Comparison of ENCODE assay signal across 11 mouse cellular contexts in genomic region chr7:131541184-131542114, GRCm38 (mm10). TPM values are rescaled to one million over a fixed set of nuclear protein-coding genes. Genes with fewer than 3 reads are reported as not detected.
DNase-seq lines count a peak whose midpoint lies in the region; ATAC-seq and TF ChIP-seq lines count a peak whose summit lies in the region.
"Had no signal": no experiment of that assay in that cellular context is flagged by ENCODE, and none has a peak within 500 bp of the region (broad histone marks: within the 10 kb centered on the region; RNA-seq: fewer than 3 reads in every experiment).

No protein-coding gene starts in this region.

- ATAC-seq in heart, postnatal 0 days (ENCODE audit: insufficient read depth, low read depth): no peak
- no peak for ATAC-seq in intestine, embryonic 15.5 days
- ATAC-seq in neural tube, embryonic 12.5 days (ENCODE audit: low FRiP score, low read depth): no peak

- H3K9me3 ChIP-seq in heart, postnatal 0 days (replicated peaks; ENCODE audit: control insufficient read depth, low read length): no peaks in the 10 kb centered on the region
- H3K9me3 ChIP-seq in intestine, embryonic 15.5 days: no peaks in the 10 kb centered on the region
- no peaks in the 10 kb centered on the region for H3K9me3 ChIP-seq in neural tube, embryonic 12.5 days

- peak overlapping the region; percentile 45 for H3K4me3 ChIP-seq in heart, postnatal 0 days (ENCODE audit: low read depth, low read length)
- peak overlapping the region; percentile 34; the same call in 1 of the 2 replicates for H3K4me3 ChIP-seq in intestine, embryonic 15.5 days (replicated peaks)
- H3K4me3 ChIP-seq in neural tube, embryonic 12.5 days: peak overlapping the region; percentile 39
- H3K4me3 ChIP-seq: left cerebral cortex, adult 2 months had no signal

- H3K4me2 ChIP-seq in heart, postnatal 0 days (ENCODE audit: low read depth, low read length): peak overlapping the region; percentile 67
- H3K4me2 ChIP-seq in intestine, embryonic 15.5 days (replicated peaks): peak overlapping the region; percentile 64
- peak overlapping the region; percentile 73 for H3K4me2 ChIP-seq in neural tube, embryonic 12.5 days (replicated peaks)

- no peak overlapping the region for H3K9ac ChIP-seq in heart, postnatal 0 days (replicated peaks; ENCODE audit: low read depth, low read length)
- no peak overlapping the region for H3K9ac ChIP-seq in intestine, embryonic 15.5 days
- H3K9ac ChIP-seq in neural tube, embryonic 12.5 days: no peak overlapping the region

- no peaks in the 10 kb centered on the region for H3K36me3 ChIP-seq in heart, postnatal 0 days (replicated peaks; ENCODE audit: control insufficient read depth, insufficient read depth, low read length)
- no peaks in the 10 kb centered on the region for H3K36me3 ChIP-seq in intestine, embryonic 15.5 days
- no peaks in the 10 kb centered on the region for H3K36me3 ChIP-seq in neural tube, embryonic 12.5 days

- no peak for DNase-seq in heart, postnatal 0 days (ENCODE audit: low spot score)
- DNase-seq in heart, postnatal 4 days: no peak
- DNase-seq in embryo, embryonic 9.5 days (ENCODE audit: extremely low spot score): peak; percentile 28
- no peak for DNase-seq in layer of hippocampus, adult 9-10 months (ENCODE audit: low spot score)
- no peak for DNase-seq in adrenal gland, postnatal 4 days (ENCODE audit: low spot score in 2 of 2)
- DNase-seq in gastrocnemius, postnatal 36 days: no peak

- intact Hi-C loops in gastrocnemius, postnatal 36 days (cut with DNase I): no loop called here

- no peak for TF ChIP-seq EP300 in heart, postnatal 0 days (IDR thresholded peaks at IDR 0.05; ENCODE audit: low read depth)

- peaks cover 96% of the 10 kb centered on the region for H3K27me3 ChIP-seq in heart, postnatal 0 days (ENCODE audit: control insufficient read depth, insufficient read depth, low read length)
- H3K27me3 ChIP-seq in intestine, embryonic 15.5 days (replicated peaks): peaks cover 88% of the 10 kb centered on the region
- H3K27me3 ChIP-seq in neural tube, embryonic 12.5 days (replicated peaks): peaks cover 89% of the 10 kb centered on the region

- H3K4me1 ChIP-seq in heart, postnatal 0 days (ENCODE audit: control insufficient read depth, insufficient read depth): peaks cover 23% of the 10 kb centered on the region
- H3K4me1 ChIP-seq in intestine, embryonic 15.5 days (replicated peaks): peaks cover 24% of the 10 kb centered on the region
- H3K4me1 ChIP-seq in neural tube, embryonic 12.5 days: peaks cover 33% of the 10 kb centered on the region

- no peak for TF ChIP-seq CTCF in heart, postnatal 0 days (IDR thresholded peaks at IDR 0.05; ENCODE audit: low read depth)

- 3% methylated on average over 41 of the region's 41 CpGs for WGBS in heart, postnatal 0 days
- 1% methylated on average over 41 of the region's 41 CpGs for WGBS in intestine, embryonic 15.5 days
- WGBS in neural tube, embryonic 12.5 days: 1% methylated on average over 41 of the region's 41 CpGs

- H3K27ac ChIP-seq in heart, postnatal 0 days (ENCODE audit: low read depth): no peak overlapping the region
- H3K27ac ChIP-seq in intestine, embryonic 15.5 days: no peak overlapping the region
- H3K27ac ChIP-seq in neural tube, embryonic 12.5 days: no peak overlapping the region
- H3K27ac ChIP-seq: left cerebral cortex, adult 2 months had no signal

RNA-seq across cellular contexts. Expression of gene Hmx3, which starts 1.2 kb away (rescaled TPM):
- not detected in 2 replicates for total RNA-seq in heart, postnatal 0 days (2014; rRNA removed; ENCODE audit: low replicate concordance)
- not detected in 2 replicates for polyA plus RNA-seq in heart, postnatal 0 days (2015; fragmentation: Nextera tagmentation; extraction: Ambion mirVana)
- total RNA-seq in heart, postnatal 4 days (2021): not detected
- polyA plus RNA-seq in intestine, embryonic 15.5 days (2015; fragmentation: Nextera tagmentation; extraction: Ambion mirVana): 1.3 and 1.9 TPM in 2 replicates
- polyA plus RNA-seq in neural tube, embryonic 12.5 days (2016; fragmentation: Nextera tagmentation; extraction: Ambion mirVana): 1.7 and 2.2 TPM in 2 replicates
- total RNA-seq in adrenal gland, postnatal 4 days (2021): not detected
- total RNA-seq in gastrocnemius, postnatal 36 days (2021): not detected
- total RNA-seq: common myeloid progenitor, adult 5-6 weeks; left cerebral cortex, adult 2 months had no signal
- polyA plus RNA-seq: spleen, adult 2 months had no signal

RNA-seq across cellular contexts. Expression of gene Hmx2, which starts 7.1 kb away (rescaled TPM):
- not detected in 2 replicates for total RNA-seq in heart, postnatal 0 days (2014; rRNA removed; ENCODE audit: low replicate concordance)
- not detected in 2 replicates for polyA plus RNA-seq in heart, postnatal 0 days (2015; fragmentation: Nextera tagmentation; extraction: Ambion mirVana)
- not detected for total RNA-seq in heart, postnatal 4 days (2021)
- polyA plus RNA-seq in intestine, embryonic 15.5 days (2015; fragmentation: Nextera tagmentation; extraction: Ambion mirVana): 0.97 and 1.1 TPM in 2 replicates
- 2.6 and 2.7 TPM in 2 replicates for polyA plus RNA-seq in neural tube, embryonic 12.5 days (2016; fragmentation: Nextera tagmentation; extraction: Ambion mirVana)
- total RNA-seq in adrenal gland, postnatal 4 days (2021): under 1 TPM in 1 of 2 experiments, not detected in 1; 0.25 TPM
- total RNA-seq in gastrocnemius, postnatal 36 days (2021): not detected
- total RNA-seq: common myeloid progenitor, adult 5-6 weeks; left cerebral cortex, adult 2 months had no signal
- polyA plus RNA-seq: spleen, adult 2 months had no signal

RNA-seq across cellular contexts. Expression of gene Bub3, which starts 18.6 kb away (rescaled TPM):
- total RNA-seq in heart, postnatal 0 days (2014; rRNA removed; ENCODE audit: low replicate concordance): 75.8 and 89.9 TPM in 2 replicates
- 67.6 and 70.5 TPM in 2 replicates for polyA plus RNA-seq in heart, postnatal 0 days (2015; fragmentation: Nextera tagmentation; extraction: Ambion mirVana)
- total RNA-seq in heart, postnatal 4 days (2021): 10 to 100 TPM; 68.6 to 70.0 TPM
- 187 and 188 TPM in 2 replicates for polyA plus RNA-seq in intestine, embryonic 15.5 days (2015; fragmentation: Nextera tagmentation; extraction: Ambion mirVana)
- 212 and 219 TPM in 2 replicates for polyA plus RNA-seq in neural tube, embryonic 12.5 days (2016; fragmentation: Nextera tagmentation; extraction: Ambion mirVana)
- 10 to 100 TPM; 85.6 to 86.3 TPM for total RNA-seq in adrenal gland, postnatal 4 days (2021)
- total RNA-seq in gastrocnemius, postnatal 36 days (2021): 10 to 100 TPM; 26.9 to 30.5 TPM
